Mouse (Mus musculus) adrenal gland (tissue): Measurements from ENCODE around the gene Fbl.

ENCODE experiments used
- intact Hi-C: fragments of 180-260 bp; cut with DNase I; formaldehyde crosslinking; loops from one replicate; pipeline ENCODE4 v1.15.1; 2025
- long read RNA-seq, 2 experiments: library from polyadenylated mRNA; unstranded; transcript quantifications; one replicate each; pipeline ENCODE4 v2.0.0; 2020; ENCODE audit warnings: borderline replicate concordance in 1 of 2; ENCODE audit not compliant: insufficient replicate concordance in 1 of 2

The Fbl gene
- long read RNA-seq, experiment 1, transcript Fbl-201 (9 exons, 1,197 nt) = major isoform, 14 of 17 reads
- long read RNA-seq, experiment 1, partial matches to known transcripts = 1 of 17 reads
- long read RNA-seq, experiment 1, other reads (novel, unspliced or antisense) = 1 of 17 reads
- long read RNA-seq, experiment 2, transcript Fbl-201 (9 exons, 1,197 nt) = major isoform, 10 of 13 reads
- long read RNA-seq, experiment 2, partial matches to known transcripts = 1 of 13 reads
- long read RNA-seq, experiment 2, other reads (novel, unspliced or antisense) = 1 of 13 reads

DNA sequence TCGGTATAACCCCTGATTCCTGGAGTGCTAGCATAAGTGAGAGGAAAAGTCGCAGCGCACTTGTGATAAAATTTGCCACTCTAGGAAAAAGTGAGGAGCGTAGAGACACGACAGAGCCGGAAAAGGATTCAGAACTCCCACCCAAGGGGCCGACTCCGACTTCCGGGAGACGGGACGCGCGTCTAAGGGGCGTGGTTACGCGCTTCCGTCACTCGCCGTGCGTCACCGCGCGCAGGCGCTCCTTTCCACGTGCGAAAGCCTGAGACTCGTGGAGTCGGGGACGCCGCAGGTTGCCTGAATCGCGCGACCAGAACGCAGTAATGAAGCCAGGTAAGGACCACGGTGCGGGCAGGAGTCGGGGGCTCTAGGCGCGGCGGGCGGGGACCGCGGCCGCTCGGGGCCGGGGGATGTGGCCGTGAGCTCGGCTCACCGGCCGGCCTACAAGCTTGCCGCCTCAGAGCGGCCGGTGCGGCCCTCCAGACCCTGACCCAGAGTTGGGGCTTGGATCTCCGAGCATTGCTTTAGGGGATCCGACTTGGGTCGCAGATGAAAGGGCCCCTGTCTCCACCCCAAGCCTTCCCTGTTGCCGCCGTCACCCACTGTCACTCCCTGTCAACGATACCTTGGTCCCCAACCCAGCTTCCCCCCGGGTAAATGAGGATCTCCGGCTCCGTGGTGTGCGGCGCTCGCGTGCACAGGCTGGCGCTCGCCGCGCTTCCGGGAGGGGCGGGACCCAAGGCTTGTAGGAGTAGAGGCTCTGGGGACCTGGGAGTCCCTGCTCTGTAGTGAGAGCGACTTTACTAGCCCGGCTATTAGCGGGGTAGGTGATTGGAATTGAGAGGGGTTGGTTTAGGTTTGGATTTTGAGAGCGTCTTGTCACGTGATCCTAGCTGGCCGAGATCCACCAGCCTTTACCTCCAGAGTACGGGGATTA lies at the start of gene Fbl:
Gene Fbl (plus strand): TSS at position 222 of the 934 bp plus-strand sequence.
- intact Hi-C loops = no loop called here

DNA sequence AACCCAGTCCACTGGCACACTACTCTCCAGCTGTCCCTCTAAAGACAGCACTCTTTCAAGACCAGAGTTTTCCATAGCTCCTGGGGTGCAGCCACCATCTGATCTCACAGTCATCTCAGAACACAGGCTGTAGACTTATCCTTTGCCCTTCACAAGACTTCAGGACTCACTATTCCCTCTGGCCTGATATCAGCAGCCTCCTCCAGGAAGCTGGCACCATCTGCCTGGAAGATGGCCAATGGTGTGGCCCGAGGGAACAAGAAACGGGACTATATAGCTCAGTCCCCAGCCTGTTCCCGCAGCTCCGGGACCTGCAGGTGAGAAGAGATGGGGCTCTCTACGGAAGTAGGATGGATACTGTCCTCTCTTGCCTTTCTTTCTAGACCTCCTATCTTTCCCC lies 40.3 kb upstream of the Fbl start, which contains the start of gene 9530053A07Rik:
Gene 9530053A07Rik (plus strand): TSS at position 301 of the 400 bp plus-strand sequence.
- intact Hi-C loops = no loop called here

DNA sequence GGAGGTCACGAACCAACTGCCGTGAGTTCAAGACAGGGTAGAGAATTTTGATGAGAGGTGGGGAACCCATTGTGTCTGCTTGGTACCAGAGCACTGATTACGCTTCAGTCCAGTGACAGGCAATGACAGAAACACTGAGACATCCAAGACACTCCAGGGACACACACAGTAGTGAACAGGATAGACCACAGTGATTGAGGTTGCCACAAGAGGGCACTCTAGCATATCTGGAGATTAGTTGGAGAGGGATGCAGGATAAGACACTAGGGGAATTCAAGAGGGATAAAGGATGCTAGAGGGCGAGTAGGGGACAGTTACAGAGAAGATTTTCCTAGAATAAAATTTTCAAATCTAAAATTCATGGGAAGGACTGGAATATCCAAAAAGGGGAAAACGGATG lies 31.9 kb upstream of the Fbl start:
- intact Hi-C loops = no loop called here

DNA sequence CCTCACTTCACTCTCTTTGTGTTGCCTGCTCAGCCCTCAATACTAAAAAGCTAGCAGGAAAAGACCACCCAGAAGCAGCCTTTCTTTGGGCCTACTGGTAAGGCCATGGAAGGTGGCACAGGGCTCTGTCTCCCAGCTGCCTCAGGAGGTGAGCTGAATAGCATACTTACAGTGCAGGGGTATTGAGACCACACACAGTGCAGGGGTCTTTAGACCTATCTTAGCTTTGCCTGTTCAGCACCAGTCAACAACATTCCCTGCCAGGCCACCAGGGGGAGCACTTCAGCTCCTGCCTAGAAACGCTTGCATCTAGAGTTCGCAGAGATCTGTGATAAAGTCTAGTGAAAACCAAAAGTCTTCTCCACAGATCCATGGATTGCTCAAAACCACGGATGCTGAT lies 21.2 kb upstream of the Fbl start:
- intact Hi-C loops = loop anchor here (2.0 to 5.0 kb wide), 2 partner anchors 64 to 151 kb away; no protein-coding TSS in a partner anchor

DNA sequence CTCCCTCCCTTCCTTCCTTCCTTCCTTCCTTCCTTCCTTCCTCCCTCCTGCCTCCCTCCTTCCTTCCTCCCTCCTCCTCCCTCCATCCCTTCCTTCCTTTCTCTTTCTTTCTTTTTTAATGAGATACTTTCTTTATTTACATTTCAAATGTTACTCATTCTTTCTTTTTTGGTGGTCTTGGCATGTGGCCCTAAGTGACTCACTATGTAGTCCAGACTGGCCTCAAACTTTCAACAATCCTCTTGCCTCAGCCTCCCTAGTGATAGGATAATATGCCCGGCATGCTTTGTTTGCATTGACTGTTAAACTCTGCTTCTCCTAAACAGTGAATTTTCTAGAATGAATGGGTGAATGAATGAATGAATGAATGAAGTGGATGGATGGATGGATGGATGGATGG lies 19.7 kb upstream of the Fbl start:
- intact Hi-C loops = loop anchor here (2.0 to 5.0 kb wide), 3 partner anchors 62 to 149 kb away; partner anchors contain the start of gene Psmc4

DNA sequence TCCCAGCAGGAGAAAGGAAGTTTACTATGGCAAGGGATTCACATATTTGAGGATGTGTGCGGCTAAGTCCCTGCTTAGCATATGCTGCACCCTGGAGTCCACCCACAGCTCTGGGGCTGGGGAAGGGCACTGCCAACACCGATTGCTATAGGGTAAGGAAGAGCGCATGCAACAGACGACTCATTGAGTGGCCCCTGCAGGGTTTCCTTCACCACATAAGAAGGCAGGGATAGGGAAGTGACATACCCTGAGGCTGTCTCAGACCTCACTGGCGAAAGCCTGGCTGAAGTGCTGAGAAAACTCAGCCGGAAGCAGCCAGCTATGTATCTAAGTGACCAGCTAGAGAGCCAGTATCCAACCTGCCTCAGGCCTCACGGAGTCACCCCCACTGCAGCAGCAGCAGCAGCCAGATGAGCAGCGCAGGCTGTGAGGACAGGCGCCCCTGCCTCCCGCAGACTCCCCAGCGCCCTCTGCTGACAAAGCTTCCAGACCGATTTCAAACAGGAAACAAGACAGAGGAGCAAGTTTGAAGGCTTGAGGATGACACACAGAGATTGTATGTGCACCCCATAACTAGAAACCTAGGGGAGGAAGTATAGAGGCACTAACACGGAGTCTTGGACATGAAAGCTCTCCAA lies 17.8 kb upstream of the Fbl start:
- intact Hi-C loops = loop anchor here (5.0 kb wide), 1 partner anchor 99 kb away; the partner anchor contains the start of gene Psmc4

DNA sequence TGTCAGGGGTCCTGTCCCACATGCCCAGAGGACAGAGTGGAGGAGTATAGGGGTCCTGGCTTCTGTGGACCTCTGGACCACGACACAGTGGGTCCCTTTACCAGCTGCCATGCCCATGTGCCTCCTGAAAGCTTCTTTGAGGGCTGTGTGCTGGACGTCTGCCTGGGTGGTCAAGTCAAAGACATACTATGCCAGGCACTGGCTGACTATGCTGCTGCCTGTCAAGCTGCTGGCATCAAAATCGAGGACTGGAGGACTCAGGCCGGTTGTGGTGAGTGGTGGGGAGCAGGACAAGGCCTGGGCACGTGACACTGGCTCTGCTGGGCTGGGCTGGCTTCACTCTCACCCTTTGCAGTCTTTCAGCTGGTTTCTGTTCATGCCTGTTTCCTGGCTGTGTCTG lies 15.9 kb upstream of the Fbl start:
- intact Hi-C loops = loop anchor here (5.0 kb wide), 1 partner anchor 101 kb away; the partner anchor contains the start of gene Psmc4

DNA sequence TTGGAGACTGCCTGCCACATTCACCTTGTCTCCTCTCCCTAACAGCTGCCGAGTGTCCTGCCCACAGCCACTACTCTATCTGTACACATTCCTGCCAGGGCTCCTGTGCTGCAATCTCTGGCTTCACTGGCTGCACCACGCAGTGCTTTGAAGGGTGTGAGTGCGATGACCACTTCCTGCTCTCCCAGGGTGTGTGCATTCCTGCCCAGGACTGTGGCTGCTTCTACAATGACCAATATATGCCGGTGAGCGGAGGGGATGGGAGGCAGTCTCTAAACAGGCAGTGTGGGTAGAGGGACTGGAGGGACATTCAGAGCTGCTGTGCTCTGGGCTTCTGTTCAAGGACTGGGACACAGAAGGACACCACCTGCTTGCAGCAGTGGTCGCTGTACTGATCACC lies 10.2 kb upstream of the Fbl start:
- intact Hi-C loops = no loop called here

DNA sequence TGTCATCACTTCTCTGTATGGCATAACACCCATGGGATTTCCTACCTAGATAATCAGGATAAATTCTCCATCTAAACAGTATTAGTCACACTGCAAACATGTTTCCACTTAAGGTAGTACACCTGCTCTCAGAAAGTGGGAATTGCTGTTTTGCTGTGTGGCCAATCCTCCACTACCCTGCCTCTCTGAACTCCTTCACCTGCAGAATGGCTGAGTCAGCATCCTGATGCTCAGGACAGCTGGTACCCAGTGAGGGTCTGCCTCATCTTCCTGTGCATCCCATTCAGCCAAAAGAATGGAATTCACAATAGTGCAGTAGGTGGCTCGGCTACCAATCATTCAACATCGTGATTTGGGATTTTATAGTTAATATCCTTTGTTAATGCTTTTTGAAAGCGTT lies 9.6 kb upstream of the Fbl start:
- intact Hi-C loops = no loop called here

DNA sequence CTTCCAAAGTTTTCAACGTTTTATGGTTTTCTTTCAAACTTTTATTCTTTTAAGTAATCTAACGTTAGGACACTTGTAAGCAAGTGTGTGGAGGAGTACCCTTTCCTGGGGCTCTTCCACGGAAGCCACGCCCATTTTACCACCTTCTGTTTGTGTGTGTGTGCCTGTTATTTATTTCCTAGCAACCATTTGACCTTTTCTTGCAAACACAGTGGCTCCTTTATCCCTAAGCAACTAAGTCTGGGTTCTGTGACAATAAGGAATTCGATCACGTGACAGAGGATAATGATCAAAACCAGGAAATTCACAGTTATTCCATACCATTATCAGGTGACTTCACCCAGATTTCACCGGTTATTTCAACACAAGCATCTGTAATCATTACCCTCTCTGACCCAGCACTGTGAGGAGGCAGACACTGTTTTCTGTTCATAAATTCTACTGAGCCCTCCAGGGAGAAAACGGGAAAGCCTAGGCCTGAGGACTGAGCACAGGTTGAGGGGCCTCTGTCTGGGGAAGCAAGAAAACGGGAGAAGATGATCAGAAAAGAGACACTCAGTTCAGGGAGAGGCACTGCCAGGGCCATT lies 8.3 kb upstream of the Fbl start:
- intact Hi-C loops = no loop called here

DNA sequence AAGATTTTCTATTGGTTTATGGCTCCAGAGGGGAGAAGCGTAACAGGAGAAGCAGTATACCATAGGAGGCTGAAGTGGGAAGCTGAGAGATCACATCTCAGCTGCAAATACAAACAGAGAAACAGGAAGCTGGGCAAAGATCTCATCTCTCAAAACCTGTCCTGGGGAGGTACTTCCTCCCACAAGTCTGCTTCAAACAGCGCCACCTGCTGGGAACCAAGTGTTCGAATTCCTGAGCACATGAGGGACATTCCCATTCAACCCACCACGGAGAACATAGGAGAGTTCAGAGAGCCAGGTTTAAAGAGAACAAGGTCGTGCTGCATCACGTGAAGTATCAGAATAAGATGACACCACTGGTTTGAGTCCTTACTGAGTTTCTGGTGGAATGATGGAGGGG lies 4.1 kb upstream of the Fbl start:
- intact Hi-C loops = no loop called here

DNA sequence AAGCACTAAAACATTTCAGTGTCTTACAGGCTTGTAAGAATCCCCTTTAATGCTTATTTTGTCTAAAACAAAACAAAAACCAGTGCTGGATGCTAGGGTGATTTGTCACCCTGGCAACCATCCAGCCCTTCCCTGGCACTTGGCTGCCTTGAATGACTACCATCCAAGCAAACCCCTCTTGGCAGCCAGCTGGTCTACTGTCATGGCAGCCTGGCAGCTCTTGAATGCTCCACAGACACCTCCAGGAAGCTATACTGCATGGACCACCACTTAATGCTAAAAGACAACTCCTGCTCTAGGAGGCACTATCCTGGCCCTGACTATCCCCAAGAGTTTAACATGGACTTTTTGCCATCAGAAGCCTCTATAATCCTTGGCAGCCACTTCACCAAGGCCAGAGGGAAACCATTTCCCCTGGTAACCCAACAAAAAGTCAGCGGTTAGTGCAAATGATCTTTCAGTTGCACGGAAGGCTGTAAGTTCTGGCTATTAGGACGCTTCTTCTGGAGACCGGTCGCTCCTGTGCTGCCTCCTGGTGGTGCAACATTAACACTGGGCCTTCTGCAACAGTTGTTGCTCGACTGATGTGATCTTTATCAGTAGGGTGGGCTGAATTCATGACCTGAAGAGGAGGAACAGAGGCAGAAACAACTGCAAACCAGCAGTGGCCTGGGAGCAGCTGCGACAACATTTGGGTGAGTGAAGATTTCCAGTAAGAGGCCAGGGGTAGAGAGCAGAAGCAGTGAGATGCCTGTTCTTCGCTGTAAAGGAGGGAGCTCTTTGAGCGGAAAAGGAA lies 992 bp upstream of the Fbl start:
- intact Hi-C loops = no loop called here

DNA sequence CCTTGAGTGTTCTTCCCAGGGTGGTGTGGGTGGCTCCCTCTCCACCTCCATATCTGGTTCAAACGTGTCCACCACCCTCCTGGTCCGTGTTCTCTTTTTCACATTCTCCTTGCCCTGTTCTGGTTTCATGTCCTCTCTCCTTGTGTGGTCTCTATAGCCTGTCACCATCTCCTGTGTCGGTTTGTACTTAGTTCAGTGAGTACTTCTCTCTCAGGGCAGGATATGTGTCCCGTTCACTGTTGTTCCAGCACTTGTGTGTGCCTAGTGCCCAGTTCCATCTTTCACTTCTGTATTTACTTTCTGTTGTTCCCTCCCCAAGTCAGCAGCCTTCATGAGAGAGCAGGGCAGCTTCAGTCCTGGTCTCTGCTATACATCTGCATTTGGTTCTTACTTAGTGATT lies 5.8 kb downstream of the Fbl start:
- intact Hi-C loops = loop anchor here (5.0 kb wide), 1 partner anchor 792 kb away; no protein-coding TSS in a partner anchor

DNA sequence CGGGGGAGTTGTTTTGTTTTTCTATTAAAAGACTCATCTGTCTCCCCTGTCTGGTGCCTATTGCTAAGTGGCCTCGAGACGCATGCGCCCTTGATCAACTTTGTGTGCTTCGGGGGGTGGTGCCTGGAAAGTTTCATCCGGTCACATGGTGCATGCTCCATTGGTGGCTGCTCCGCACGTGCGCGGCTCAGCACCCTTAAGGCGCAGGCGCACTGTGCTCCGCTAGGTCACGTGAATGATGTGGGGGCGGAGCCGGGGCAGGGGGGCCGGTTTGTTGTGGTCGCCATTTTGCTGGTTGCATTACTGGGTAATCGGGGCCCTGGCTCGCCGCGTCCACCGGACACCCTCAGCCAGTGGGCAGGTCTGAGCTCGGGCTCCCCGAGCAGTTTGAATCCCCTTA lies 9.7 kb downstream of the Fbl start, which contains the start of gene Dyrk1b:
Gene Dyrk1b (plus strand): TSS at position 242 of the 400 bp plus-strand sequence.
- intact Hi-C loops = loop anchor here (5.0 kb wide), 1 partner anchor 788 kb away; no protein-coding TSS in a partner anchor

DNA sequence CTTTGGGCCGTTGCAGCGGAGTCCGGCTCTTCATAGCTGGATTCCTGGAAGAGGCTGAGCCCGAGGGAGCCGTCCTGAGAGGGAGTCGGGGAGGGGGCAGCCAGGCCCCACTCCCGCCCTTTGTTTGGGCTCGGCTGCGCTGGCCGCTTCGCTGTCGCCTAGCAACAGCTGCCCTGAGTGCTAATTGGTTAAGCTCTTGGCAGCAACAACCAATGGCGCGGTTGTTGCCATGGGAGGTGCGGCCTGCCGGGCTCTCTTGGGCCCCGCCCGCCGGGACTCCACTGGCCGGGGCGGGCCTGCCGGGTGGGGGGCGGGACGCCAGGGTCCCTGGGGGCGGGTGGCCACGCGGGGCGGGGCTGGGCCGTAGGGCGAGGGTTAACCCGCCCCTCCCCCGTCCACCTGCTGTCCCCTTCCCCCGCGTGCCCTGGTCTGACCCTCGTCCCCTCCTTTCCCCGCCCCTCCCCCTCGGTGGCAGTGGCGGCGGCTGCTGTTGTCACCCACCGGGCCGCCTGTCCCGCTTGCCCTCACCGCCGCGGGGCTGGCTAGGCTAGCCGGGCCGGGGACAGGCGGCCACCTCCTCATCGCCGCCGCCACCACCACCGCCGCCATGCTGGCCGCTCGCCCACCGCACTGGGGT lies 10.3 kb downstream of the Fbl start:
- intact Hi-C loops = loop anchor here (5.0 kb wide), 1 partner anchor 787 kb away; no protein-coding TSS in a partner anchor

DNA sequence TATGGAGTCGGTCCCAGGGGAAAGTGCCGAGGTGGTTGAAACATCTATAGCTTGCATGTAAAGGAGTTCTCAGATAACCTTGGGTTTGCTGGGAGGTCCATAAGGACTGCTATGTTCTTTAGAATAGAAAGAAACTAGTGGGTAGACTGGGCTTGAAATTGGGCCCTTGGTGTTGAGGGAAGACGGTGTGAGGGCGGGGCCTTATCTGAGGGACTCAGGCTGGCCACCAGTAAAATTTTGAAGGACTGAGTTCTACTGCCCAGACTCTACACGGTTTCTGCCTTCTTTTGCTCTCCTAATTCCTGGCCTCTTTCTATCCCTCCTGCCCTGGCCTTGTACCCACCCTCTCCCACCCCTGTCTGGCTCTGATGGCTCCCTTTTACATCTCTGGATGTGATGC lies 11.4 kb downstream of the Fbl start:
- intact Hi-C loops = no loop called here

DNA sequence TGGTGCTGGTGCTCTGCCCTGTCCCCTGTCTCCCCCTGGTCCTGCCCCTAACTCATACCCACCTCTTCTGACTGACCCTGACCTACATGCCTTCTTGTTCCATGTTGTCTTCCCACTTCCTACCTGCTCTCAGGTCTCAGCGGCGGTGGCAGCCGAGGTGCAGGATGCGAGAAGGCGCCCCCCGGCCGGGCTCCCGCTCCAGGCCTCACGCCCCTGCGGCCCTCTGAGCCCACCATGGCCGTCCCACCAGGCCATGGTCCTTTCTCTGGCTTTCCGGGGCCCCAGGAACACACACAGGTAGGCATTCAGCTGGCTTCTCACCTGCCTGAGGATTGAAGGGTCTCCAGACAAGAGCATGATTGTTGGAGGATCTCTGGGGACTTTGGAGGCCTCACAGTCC lies 11.9 kb downstream of the Fbl start:
- intact Hi-C loops = no loop called here

DNA sequence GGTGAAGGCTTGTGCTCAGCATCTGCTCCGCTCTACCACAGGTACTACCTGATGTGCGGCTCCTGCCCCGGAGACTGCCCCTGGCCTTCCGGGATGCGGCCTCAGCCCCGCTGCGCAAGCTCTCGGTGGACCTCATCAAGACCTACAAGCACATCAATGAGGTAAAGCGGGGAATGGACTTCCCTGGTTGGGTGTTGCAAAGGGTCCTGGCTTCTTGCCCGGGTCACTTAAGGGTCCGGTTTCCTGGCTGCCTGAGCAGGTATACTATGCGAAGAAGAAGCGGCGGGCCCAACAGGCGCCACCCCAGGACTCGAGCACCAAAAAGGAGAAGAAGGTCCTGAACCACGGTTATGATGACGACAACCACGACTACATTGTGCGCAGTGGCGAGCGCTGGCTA lies 12.8 kb downstream of the Fbl start:
- intact Hi-C loops = no loop called here

DNA sequence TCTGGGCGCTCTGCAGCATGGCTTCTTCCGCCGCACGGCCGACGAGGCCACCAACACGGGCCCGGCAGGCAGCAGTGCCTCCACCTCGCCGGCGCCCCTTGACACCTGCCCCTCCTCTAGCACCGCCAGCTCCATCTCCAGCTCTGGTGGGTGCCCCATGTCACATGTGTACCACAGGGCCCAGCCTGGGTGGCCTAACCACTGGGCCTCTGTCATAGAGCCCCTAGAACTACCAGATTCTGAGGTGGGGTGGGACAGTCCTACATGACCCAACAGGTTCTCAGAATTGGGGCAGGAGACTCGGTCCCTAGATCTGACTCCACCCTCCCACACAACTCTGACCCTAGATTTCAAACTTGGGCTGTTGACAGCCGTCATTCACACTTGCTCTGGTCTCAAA lies 16.4 kb downstream of the Fbl start:
- intact Hi-C loops = no loop called here

DNA sequence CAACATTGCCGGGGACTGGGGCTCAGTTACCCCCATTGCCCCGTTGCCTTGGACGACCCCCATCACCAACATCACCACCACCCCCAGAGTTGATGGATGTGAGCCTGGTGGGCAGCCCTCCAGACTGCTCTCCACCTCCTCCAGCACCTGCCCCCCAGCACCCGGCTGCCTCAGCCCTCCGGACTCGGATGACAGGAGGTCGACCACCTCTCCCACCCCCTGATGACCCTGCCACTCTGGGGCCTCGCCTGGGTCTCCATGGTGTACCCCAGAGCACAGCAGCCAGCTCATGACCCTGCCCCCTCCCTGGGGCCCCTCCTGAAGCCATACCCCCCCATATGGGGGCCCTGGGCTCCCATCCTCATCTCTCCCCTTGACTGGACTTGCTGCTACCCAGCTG lies 17.1 kb downstream of the Fbl start:
- intact Hi-C loops = no loop called here
